Mouse (Mus musculus) liver, embryonic 18 days (tissue): Measurements from ENCODE around the gene Btbd11. TPM values are rescaled to one million over a fixed set of nuclear protein-coding genes. Genes with fewer than 3 reads are reported as not detected.

Experiments used
- polyA plus RNA-seq: library from polyadenylated mRNA; depleted of rRNA; stranded (reverse); fragments of >200 nt; gene quantifications from 2 replicates; pipeline ENCODE4 v1.2.3, GENCODE M21; 2012; rRNA removed

The Btbd11 gene
- polyA plus RNA-seq = 0.32 and 0.42 TPM in 2 replicates

GRCm38 (mm10) chr10:85386605-85387218, at the start of gene Btbd11:
TSS of gene Btbd11 (plus strand) at chr10:85386814.

Other genes starting within 250 kb of the Btbd11 start
- 5.7 and 5.8 TPM in 2 replicates for gene Cry1, start 201.8 kb upstream of the Btbd11 start, polyA plus RNA-seq